Mouse (Mus musculus) ES-CJ7 (cell line): ENCODE measurements around the gene Tspear.
A peak's percentile ranks its signal among the peaks of the same experiment; 100 is the strongest.
"Not testable (repeated sequence)": the region's sequence is repeated elsewhere in the genome, so short reads cannot be mapped to it uniquely, and the experiment has no call there.

Experiments used
- DNase-seq: peaks from one replicate; pipeline ENCODE4 v3.0.0; 2011; ENCODE audit warnings: low read depth, low spot score

The Tspear gene

DNA sequence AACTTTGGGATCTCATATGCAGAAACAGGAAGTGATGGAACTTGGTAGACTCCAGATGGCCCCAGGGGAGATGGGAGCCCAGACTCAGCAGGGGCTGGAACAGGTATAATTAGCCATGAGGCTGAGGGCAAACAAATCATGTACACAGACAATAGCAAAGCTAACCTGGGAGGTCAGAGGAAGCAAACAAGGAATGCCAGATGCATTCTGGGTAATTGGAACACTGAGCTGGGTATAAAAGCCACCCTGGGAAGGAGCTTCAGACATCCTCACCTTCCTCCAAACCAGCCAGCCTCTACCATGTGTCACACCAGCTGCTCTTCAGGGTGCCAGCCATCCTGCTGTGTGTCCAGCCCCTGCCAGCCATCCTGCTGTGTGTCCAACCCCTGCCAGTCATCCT, 24.8 kb downstream of the Tspear start, which contains the start of gene Gm10024:
Gene Gm10024, plus strand, starts transcription at position 301 of the 400 bp plus-strand sequence.
- DNase-seq: not testable (repeated sequence)

- DNase-seq: no peak
Observed at GRCm38 (mm10) chr10:77713734-77714133, 27.4 kb downstream of the Tspear start.

DNA sequence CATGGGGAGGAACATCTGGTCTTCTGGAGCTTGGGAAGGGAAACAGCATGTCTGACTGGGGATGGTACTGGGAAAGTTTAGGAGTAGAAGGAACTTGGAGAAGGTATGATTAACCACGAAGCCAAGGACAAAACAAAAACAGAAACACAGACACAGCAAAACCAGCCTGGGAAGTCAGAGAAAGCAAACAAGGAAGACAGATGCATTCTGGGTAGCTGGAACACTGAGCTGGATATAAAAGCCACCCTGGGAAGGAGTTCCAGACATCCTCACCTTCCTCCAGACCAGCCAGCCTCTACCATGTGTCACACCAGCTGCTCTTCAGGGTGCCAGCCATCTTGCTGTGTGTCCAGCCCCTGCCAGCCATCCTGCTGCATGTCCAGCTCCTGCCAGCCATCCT, 29.1 kb downstream of the Tspear start, which contains the start of gene Gm10142:
Gene Gm10142, plus strand, starts transcription at position 301 of the 400 bp plus-strand sequence.
- DNase-seq: no peak

GRCm38 (mm10) chr10:77720299-77720698, 33.9 kb downstream of the Tspear start, which contains the start of gene Krtap12-1:
TSS of gene Krtap12-1 (plus strand) at chr10:77720599.
- DNase-seq: not testable (repeated sequence)

DNA sequence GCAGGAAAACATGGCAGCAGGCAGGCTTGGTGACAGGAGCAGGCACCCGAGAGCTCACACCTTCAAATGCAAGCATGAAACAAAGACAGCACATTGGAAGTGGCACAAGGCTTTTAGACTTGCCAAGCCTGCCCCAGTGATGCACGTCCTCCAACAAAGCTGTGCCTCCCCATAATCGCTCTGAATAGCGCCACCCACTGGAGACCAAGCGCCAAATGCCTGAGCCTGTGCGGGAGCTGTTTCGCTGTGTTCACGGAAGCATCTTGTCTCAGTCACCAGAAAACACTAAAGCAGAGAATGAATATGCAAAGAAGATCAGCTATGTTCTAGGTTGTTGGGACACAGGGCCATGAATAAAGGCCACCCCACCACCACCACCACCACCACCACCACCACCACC, 38.5 kb downstream of the Tspear start:
- peak; percentile 25 for DNase-seq

- DNase-seq: no peak
Observed at GRCm38 (mm10) chr10:77726186-77726585, 39.8 kb downstream of the Tspear start, which contains the start of gene Gm10100. TSS of gene Gm10100 (plus strand) at chr10:77726486.

GRCm38 (mm10) chr10:77728280-77728679, 41.9 kb downstream of the Tspear start:
- peak; percentile 36 for DNase-seq

DNA sequence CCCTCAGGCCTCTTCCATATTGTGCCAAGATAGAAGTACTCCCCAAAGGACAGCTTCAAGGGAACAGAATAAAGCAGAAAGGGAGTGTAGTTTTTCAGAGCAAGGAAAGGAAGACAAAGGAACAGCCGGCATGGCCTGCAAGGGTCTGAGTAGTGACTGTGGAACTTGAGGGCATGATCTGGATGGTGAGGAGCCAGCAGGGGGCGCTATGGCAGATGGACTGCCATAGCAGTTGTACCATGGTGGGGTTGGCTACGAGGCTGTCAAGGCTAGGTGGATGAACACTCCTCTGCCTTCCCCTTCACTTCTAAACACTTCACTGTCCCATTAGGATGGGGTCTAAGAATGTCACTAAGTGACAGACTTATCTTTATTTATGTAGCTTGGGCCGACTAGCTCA, 42.9 kb downstream of the Tspear start:
- peak; percentile 60 for DNase-seq

DNA sequence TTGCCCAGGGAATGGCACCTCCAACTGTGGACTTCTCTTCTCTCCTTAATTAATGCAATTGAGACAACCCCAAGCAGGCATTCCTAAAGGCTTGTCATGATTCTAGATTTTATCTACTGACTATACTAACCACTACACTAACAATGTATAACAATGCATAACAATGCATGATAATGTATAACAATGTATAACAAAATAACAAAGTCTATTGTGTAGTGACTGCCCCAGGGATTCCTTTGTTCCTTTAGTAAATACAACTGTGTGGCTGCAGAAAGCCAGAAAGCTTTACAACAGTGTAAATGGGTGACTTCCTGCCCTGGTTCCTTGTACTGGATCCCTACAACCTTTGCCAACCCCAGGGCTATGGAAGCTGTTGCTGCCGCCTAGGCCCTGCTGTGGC, 49.6 kb downstream of the Tspear start:
- peak; percentile 12 for DNase-seq

DNA sequence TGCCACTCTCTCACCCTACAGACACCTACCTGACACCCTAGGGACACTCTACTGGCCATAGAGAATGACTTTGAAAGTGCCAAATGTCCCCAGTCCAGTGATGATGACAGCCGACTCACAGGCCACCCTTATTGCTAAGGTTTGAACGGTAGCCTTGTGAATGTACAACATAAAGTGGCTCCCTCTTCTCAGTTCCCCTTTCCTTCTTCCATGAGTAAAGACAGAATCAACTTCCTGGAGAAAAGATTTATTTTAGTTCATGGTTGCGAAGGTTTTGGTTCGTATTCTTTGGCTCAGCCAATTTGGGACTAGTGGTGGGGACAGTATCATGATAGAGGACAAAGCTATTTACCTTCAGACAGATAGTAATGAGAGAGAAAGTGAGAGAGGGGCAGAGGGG, 52.6 kb downstream of the Tspear start:
- no peak for DNase-seq

DNA sequence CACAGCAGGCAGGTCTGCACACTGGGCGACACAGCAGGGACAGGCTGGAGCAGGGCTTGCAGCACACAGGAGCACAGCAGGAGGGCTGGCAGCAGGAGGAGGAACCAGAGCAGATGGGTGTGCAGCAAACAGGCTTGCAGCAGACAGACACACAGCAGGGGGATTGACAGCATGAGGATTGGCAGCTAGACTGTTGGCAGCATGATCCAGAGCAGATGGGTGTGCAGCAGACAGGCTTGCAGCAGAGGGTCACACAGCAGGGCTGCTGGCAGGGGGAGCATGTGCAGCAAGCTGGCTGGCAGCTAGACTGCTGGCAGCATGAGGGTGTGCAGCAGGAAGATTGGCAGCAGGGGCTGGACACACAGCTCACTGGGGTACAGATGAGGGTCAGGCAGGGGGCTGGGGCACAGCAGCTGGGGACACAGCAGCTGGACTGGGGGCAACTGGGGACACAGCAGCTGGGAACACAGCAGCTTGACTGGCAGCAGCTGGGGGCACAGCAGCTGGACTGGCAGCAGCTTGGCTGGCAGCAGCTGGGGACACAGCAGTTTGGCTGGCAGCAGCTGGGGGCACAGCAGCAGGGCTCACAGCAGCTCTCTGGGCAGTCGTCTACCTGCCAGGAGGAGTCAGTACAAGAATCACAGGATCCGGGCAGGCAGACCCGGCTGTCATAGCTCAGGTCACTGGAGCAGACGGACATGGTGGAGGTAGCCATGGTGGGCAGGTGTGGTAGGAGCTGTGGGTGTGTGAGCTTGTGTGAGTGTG, 55.7 kb downstream of the Tspear start, which contains the start of gene Gm18596:
Gene Gm18596, minus strand, starts transcription at position 715 of the 765 bp plus-strand sequence.
- DNase-seq: not testable (repeated sequence)

DNA sequence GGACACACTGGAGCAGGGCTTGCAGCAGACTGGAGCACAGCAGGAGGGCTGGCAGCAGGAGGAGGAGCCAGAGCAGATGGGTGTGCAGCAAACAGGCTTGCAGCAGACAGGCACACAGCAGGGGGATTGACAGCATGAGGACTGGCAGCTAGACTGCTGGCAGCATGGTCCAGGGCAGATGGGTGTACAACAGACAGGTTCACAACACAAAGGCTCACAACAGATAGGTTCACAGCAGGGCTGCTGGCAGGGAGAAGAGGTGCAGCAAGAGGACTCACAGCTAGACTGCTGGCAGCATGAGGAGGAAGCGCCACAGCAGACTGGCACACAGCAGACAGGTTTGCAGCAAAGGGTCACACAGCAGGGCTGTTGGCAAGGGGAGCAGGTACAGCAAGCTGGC, 64.3 kb downstream of the Tspear start:
- DNase-seq: not testable (repeated sequence)

GRCm38 (mm10) chr10:77751254-77751653, 64.9 kb downstream of the Tspear start, which contains the start of gene Gm9736:
TSS of gene Gm9736 (minus strand) at chr10:77751354.
- DNase-seq: not testable (repeated sequence)

GRCm38 (mm10) chr10:77752312-77752711, 65.9 kb downstream of the Tspear start:
- not testable (repeated sequence) for DNase-seq

DNA sequence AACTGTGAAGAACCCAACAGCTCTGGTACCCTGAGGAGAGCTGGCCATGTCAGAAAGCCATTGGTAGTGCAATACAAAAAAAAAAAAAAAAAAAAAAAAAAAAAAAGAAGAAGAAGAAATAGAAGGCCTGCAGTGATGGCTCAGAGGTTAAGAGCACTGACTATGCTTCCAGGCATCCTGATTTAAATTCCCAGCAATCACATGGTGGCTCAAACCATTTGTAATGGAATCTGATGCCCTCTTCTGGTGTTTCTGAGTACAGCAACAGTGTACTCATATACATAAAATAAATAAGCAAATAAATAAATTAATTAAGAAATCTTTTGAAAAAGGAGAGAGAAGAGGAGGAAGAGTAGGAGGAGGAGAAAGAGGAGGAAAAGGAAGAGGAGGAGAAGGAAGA, 67.1 kb downstream of the Tspear start:
- DNase-seq: peak; percentile 28

DNA sequence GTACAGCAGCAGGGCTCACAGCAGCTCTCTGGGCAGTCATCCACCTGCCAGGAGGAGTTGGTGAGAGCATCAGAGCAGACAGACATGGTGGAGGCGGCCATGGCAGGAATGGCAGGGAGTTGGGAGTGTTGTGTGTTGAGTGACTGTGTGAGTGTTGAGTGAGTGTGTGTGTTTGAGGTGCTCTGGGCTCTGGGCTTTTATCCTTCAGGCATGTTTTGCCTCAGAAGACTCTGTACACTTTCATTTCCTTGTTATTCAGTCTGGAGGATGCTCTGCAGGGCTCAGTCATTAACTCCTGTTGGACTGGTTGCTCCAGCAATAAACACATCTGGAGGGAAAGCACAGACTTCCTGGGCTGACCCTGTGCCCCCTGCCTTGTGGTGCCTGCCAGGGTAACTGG, 73.2 kb downstream of the Tspear start, which contains the start of gene Gm3233:
Gene Gm3233, minus strand, starts transcription at position 101 of the 400 bp plus-strand sequence.
- not testable (repeated sequence) for DNase-seq

- no peak for DNase-seq
Observed at GRCm38 (mm10) chr10:77769727-77770126, 83.4 kb downstream of the Tspear start.

DNA sequence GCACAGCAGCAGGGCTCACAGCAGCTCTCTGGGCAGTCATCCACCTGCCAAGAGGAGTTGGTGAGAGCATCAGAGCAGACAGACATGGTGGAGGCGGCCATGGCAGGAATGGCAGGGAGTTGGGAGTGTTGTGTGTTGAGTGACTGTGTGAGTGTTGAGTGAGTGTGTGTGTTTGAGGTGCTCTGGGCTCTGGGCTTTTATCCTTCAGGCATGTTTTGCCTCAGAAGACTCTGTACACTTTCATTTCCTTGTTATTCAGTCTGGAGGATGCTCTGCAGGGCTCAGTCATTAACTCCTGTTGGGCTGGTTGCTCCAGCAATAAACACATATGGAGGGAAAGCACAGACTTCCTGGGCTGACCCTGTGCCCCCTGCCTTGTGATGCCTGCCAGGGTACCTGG, 84.9 kb downstream of the Tspear start, which contains the start of gene Gm3238:
Gene Gm3238, minus strand, starts transcription at position 101 of the 400 bp plus-strand sequence.
- DNase-seq: not testable (repeated sequence)

- DNase-seq: not testable (repeated sequence)
Observed at GRCm38 (mm10) chr10:77772142-77772541, 85.8 kb downstream of the Tspear start.

DNA sequence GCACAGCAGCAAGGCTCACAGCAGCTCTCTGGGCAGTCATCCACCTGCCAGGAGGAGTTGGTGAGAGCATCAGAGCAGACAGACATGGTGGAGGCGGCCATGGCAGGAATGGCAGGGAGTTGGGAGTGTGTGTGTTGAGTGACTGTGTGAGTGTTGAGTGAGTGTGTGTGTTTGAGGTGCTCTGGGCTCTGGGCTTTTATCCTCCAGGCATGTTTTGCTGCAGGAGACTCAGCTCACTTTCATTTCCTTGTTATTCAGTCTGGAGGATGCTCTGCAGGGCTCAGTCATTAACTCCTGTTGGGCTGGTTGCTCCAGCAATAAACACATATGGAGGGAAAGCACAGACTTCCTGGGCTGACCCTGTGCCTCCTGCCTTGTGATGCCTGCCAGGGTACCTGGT, 90.5 kb downstream of the Tspear start, which contains the start of gene Gm7138:
Gene Gm7138, minus strand, starts transcription at position 101 of the 400 bp plus-strand sequence.
- not testable (repeated sequence) for DNase-seq

- DNase-seq: not testable (repeated sequence)
Observed at GRCm38 (mm10) chr10:77782442-77782841, 96.1 kb downstream of the Tspear start, which contains the start of gene Gm3250. TSS of gene Gm3250 (minus strand) at chr10:77782542.

DNA sequence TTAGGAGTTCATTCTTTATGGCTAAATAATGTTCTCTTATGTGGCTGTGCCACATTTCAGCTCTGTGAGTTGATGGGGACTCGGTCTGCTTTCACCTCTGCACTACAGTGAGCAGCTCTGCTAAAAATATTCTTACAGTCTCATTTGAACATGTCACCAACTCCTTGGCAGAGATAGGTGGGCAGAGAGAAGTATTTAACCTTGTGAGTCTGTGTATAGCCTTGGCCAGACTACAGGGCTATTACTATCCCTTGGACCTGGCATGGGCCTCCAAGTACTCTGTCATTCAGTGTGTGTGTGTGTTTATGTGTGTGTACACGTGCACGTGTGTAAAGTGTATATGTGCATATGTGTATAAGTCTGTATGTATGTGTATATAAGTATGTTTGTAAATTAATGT, 97.0 kb downstream of the Tspear start:
- not testable (repeated sequence) for DNase-seq
